ENCODE assay signal across 26 mouse cellular contexts in genomic region chr13:102349493-102349892, GRCm38 (mm10).
"Had no signal": no experiment of that assay in that cellular context is flagged by ENCODE, and none has a peak within 500 bp of the region (broad histone marks: within the 10 kb centered on the region; RNA-seq: fewer than 3 reads in every experiment).

No protein-coding gene starts in this region.

- DNase-seq: gastrocnemius, adult 2 months; gastrocnemius, postnatal 10 days; gastrocnemius, postnatal 25 days; heart, postnatal 10 days; kidney, adult 18-20 months; kidney, adult 8-10 months; kidney, postnatal 10 days; kidney, postnatal 25 days; kidney, postnatal 4 days; liver; liver, embryonic 13.5 days; liver, postnatal 0 days had no signal

- H3K9me3 ChIP-seq: hindbrain, embryonic 10.5 days; hindbrain, embryonic 12.5 days; intestine, embryonic 15.5 days; limb, embryonic 10.5 days; limb, embryonic 12.5 days; liver, embryonic 13.5 days; liver, embryonic 15.5 days had no signal

- ATAC-seq: forebrain, embryonic 16.5 days; hindbrain, embryonic 16.5 days; inflammation-experienced regulatory T-cells, adult 6 months; intestine, embryonic 15.5 days; intestine, postnatal 0 days; liver, postnatal 0 days had no signal

- H3K27me3 ChIP-seq: hindbrain, embryonic 12.5 days; intestine, embryonic 15.5 days; limb, embryonic 12.5 days; liver, embryonic 13.5 days; liver, embryonic 15.5 days had no signal

- H3K27ac ChIP-seq: gastrocnemius, adult 2 months; hindbrain, embryonic 10.5 days; hindbrain, embryonic 12.5 days; hindbrain, embryonic 14.5 days; intestine, embryonic 15.5 days; layer of hippocampus, adult 2 months; left cerebral cortex, adult 2 months; limb, embryonic 10.5 days; limb, embryonic 12.5 days; liver, embryonic 13.5 days; liver, embryonic 15.5 days had no signal

- H3K4me1 ChIP-seq: hindbrain, embryonic 10.5 days; hindbrain, embryonic 12.5 days; intestine, embryonic 15.5 days; limb, embryonic 10.5 days; liver, embryonic 13.5 days; liver, embryonic 15.5 days had no signal

- H3K4me2 ChIP-seq: hindbrain, embryonic 12.5 days; hindbrain, embryonic 14.5 days; intestine, embryonic 15.5 days; limb, embryonic 12.5 days; liver, embryonic 11.5 days; liver, embryonic 13.5 days; liver, embryonic 15.5 days had no signal

- H3K4me3 ChIP-seq: gastrocnemius, adult 2 months; hindbrain, embryonic 10.5 days; hindbrain, embryonic 12.5 days; intestine, embryonic 15.5 days; layer of hippocampus, adult 2 months; left cerebral cortex, adult 2 months; limb, embryonic 10.5 days; limb, embryonic 12.5 days; liver, embryonic 13.5 days; liver, embryonic 15.5 days had no signal

- H3K36me3 ChIP-seq: hindbrain, embryonic 10.5 days; hindbrain, embryonic 12.5 days; intestine, embryonic 15.5 days; limb, embryonic 10.5 days; limb, embryonic 12.5 days; liver, embryonic 13.5 days; liver, embryonic 15.5 days had no signal

- H3K9ac ChIP-seq: hindbrain, embryonic 12.5 days; hindbrain, embryonic 14.5 days; intestine, embryonic 15.5 days; limb, embryonic 12.5 days; liver, embryonic 13.5 days; liver, embryonic 15.5 days; liver, postnatal 0 days had no signal
